Mouse (Mus musculus): ENCODE results near the gene Olfr420. TPM values are rescaled to one million over a fixed set of nuclear protein-coding genes. Genes with fewer than 3 reads are reported as not detected.

Olfr420 gene
- not detected for polyA plus RNA-seq (2014; fragmentation: Illumina TruSeq; extraction: RNeasy Lipid Tissue Mini Kit (QIAGEN cat#74804); ENCODE audit: low read depth, low replicate concordance)

DNA sequence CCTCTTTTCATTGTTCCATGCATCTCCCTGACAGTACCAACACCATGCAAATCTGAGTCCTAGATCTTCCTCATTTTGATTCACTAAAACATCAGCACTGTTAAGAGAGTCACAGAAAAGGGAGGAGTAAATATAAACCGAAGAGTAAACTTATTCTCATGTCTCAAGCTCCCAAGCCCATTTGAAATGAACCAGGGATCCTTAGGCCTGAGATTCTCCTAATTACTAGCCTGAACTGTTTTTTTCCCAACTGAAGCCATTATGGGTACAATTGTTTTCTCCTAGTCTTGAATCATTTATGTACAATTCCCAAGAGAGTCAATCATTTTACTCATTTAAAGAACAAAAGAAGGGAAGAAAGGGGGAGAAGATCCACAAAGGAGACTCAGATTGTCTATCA lies at the start of gene Olfr420:
Gene Olfr420 (plus strand): TSS at position 301 of the 400 bp plus-strand sequence.

GRCm38 (mm10) chr1:174121062-174121461 lies 34.4 kb upstream of the Olfr420 start, which contains the start of gene Olfr231:
Gene Olfr231 (minus strand): TSS chr1:174121162.

DNA sequence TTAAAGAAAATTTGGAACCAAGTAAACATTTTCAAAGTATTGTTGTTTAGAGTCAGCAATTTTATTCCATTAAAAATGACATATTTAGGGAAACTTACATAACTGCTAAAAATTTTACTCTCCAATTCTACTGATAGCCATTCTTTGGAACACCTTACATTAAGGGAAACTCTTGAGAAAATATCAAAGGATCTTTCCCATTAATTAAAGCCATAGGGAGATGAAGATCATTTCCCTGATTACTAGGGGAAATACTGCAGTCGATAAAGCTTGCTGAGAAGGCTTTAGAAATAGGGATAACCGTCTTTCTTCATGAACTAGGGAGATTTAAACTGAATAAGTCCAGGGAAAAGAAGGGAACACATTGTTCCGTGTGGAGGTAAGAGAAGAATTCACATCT lies 24.2 kb upstream of the Olfr420 start, which contains the start of gene Olfr424:
Gene Olfr424 (plus strand): TSS at position 301 of the 400 bp plus-strand sequence.

DNA sequence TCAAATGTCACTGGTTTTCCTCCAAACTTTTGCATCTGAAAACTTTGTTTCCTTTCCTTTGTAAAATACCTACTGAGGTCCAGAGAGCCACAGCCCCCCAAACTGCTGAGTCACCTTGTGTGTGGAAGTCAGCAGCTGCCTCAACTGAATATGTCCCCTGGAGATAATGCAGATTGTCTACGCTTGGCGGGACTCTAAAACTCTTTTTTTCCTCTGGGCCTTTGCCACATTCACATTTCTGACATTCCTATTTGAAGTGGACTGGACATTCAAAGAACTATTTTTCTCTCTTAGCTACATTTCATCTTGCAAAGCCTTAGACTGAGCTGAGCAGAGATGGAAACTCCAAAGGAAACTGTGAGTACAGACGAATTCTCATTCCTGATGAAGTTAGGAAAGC lies 17.2 kb downstream of the Olfr420 start, which contains the start of gene Spta1:
Gene Spta1 (plus strand): TSS at position 172 of the 400 bp plus-strand sequence.

Other genes starting within 250 kb of the Olfr420 start
- 7.0 TPM for gene Ifi211, start 242.6 kb upstream of the Olfr420 start, polyA plus RNA-seq (2014; fragmentation: Illumina TruSeq; extraction: RNeasy Lipid Tissue Mini Kit (QIAGEN cat#74804); ENCODE audit: low read depth, low replicate concordance)
- gene Mndal, start 213.1 kb upstream of the Olfr420 start, polyA plus RNA-seq (2014; fragmentation: Illumina TruSeq; extraction: RNeasy Lipid Tissue Mini Kit (QIAGEN cat#74804); ENCODE audit: low read depth, low replicate concordance) = 41.8 TPM
- 30.4 TPM for gene Ifi203, start 213.0 kb upstream of the Olfr420 start, polyA plus RNA-seq (2014; fragmentation: Illumina TruSeq; extraction: RNeasy Lipid Tissue Mini Kit (QIAGEN cat#74804); ENCODE audit: low read depth, low replicate concordance)
- gene Ifi202b, start 172.9 kb upstream of the Olfr420 start, polyA plus RNA-seq (2014; fragmentation: Illumina TruSeq; extraction: RNeasy Lipid Tissue Mini Kit (QIAGEN cat#74804); ENCODE audit: low read depth, low replicate concordance) = not detected
- gene Ifi205, start 123.8 kb upstream of the Olfr420 start, polyA plus RNA-seq (2014; fragmentation: Illumina TruSeq; extraction: RNeasy Lipid Tissue Mini Kit (QIAGEN cat#74804); ENCODE audit: low read depth, low replicate concordance) = 3.8 TPM
- not detected for gene Olfr433, start 114.9 kb upstream of the Olfr420 start, polyA plus RNA-seq (2014; fragmentation: Illumina TruSeq; extraction: RNeasy Lipid Tissue Mini Kit (QIAGEN cat#74804); ENCODE audit: low read depth, low replicate concordance)
- not detected for gene Olfr432, start 106.4 kb upstream of the Olfr420 start, polyA plus RNA-seq (2014; fragmentation: Illumina TruSeq; extraction: RNeasy Lipid Tissue Mini Kit (QIAGEN cat#74804); ENCODE audit: low read depth, low replicate concordance)
- not detected for gene Olfr430, start 89.0 kb upstream of the Olfr420 start, polyA plus RNA-seq (2014; fragmentation: Illumina TruSeq; extraction: RNeasy Lipid Tissue Mini Kit (QIAGEN cat#74804); ENCODE audit: low read depth, low replicate concordance)
- gene Olfr429, start 71.3 kb upstream of the Olfr420 start, polyA plus RNA-seq (2014; fragmentation: Illumina TruSeq; extraction: RNeasy Lipid Tissue Mini Kit (QIAGEN cat#74804); ENCODE audit: low read depth, low replicate concordance) = not detected
- gene Olfr427, start 58.7 kb upstream of the Olfr420 start, polyA plus RNA-seq (2014; fragmentation: Illumina TruSeq; extraction: RNeasy Lipid Tissue Mini Kit (QIAGEN cat#74804); ENCODE audit: low read depth, low replicate concordance) = not detected
- not detected for gene Olfr231, start 34.5 kb upstream of the Olfr420 start, polyA plus RNA-seq (2014; fragmentation: Illumina TruSeq; extraction: RNeasy Lipid Tissue Mini Kit (QIAGEN cat#74804); ENCODE audit: low read depth, low replicate concordance)
- gene Olfr424, start 24.1 kb upstream of the Olfr420 start, polyA plus RNA-seq (2014; fragmentation: Illumina TruSeq; extraction: RNeasy Lipid Tissue Mini Kit (QIAGEN cat#74804); ENCODE audit: low read depth, low replicate concordance) = not detected
- gene Spta1, start 17.1 kb downstream of the Olfr420 start, polyA plus RNA-seq (2014; fragmentation: Illumina TruSeq; extraction: RNeasy Lipid Tissue Mini Kit (QIAGEN cat#74804); ENCODE audit: low read depth, low replicate concordance) = not detected
- gene Olfr419, start 96.4 kb downstream of the Olfr420 start, polyA plus RNA-seq (2014; fragmentation: Illumina TruSeq; extraction: RNeasy Lipid Tissue Mini Kit (QIAGEN cat#74804); ENCODE audit: low read depth, low replicate concordance) = not detected
- gene Mptx1, start 174.9 kb downstream of the Olfr420 start, polyA plus RNA-seq (2014; fragmentation: Illumina TruSeq; extraction: RNeasy Lipid Tissue Mini Kit (QIAGEN cat#74804); ENCODE audit: low read depth, low replicate concordance) = not detected
- not detected for gene Olfr417, start 209.5 kb downstream of the Olfr420 start, polyA plus RNA-seq (2014; fragmentation: Illumina TruSeq; extraction: RNeasy Lipid Tissue Mini Kit (QIAGEN cat#74804); ENCODE audit: low read depth, low replicate concordance)
- not detected for gene Olfr248, start 235.4 kb downstream of the Olfr420 start, polyA plus RNA-seq (2014; fragmentation: Illumina TruSeq; extraction: RNeasy Lipid Tissue Mini Kit (QIAGEN cat#74804); ENCODE audit: low read depth, low replicate concordance)

All from liver, adult 10 weeks (tissue).